Mouse (Mus musculus) hindbrain, embryonic 14.5 days (tissue): ENCODE results near the gene Plxnb1. TPM values are rescaled to one million over a fixed set of nuclear protein-coding genes. Genes with fewer than 3 reads are reported as not detected.
A peak's percentile ranks its signal among the peaks of the same experiment; 100 is the strongest.

Experiments used
- ATAC-seq: fragments of 200-750 bp; cut with Nextera tagmentation; 2 replicates; pipeline ENCODE4 v1.8.0; 2017; ENCODE audit warnings: moderate number of reproducible peaks, mild to moderate bottlenecking, moderate TSS enrichment, moderate library complexity; ENCODE audit not compliant: low FRiP score
- DNase-seq: peaks from one replicate; pipeline ENCODE4 v3.0.0-alpha.2; 2015; ENCODE audit warnings: low spot score
- H3K27ac ChIP-seq: fragments of 300-500 bp; sonication (generic); 2 replicates; pipeline ENCODE4 v1.5.1; 2014; ENCODE audit warnings: mild to moderate bottlenecking, moderate library complexity
- H3K27me3 ChIP-seq: fragments of 300-500 bp; sonication (generic); 2 replicates; pipeline ENCODE4 v1.6.1; 2014; ENCODE audit warnings: mild to moderate bottlenecking, low read length, mixed read lengths; ENCODE audit not compliant: control insufficient read depth, insufficient read depth
- H3K36me3 ChIP-seq: fragments of 300-500 bp; sonication (generic); replicated peaks from 2 replicates; pipeline ENCODE4 v1.6.1; 2014; ENCODE audit not compliant: control insufficient read depth, insufficient read depth
- H3K4me1 ChIP-seq: fragments of 300-500 bp; sonication (generic); replicated peaks from 2 replicates; pipeline ENCODE4 v1.6.1; 2014; ENCODE audit warnings: antibody characterized with exemption, low read length, mixed read lengths; ENCODE audit not compliant: control insufficient read depth, insufficient read depth
- H3K4me2 ChIP-seq: fragments of 300-500 bp; sonication (generic); replicated peaks from 2 replicates; pipeline ENCODE4 v1.6.1; 2014; ENCODE audit warnings: mild to moderate bottlenecking, moderate library complexity
- H3K4me3 ChIP-seq: fragments of 300-500 bp; sonication (generic); replicated peaks from 2 replicates; pipeline ENCODE4 v1.5.1; 2014; ENCODE audit warnings: mild to moderate bottlenecking, low read length
- H3K9ac ChIP-seq: fragments of 300-500 bp; sonication (generic); 2 replicates; pipeline ENCODE4 v1.6.1; 2014
- H3K9me3 ChIP-seq: fragments of 300-500 bp; sonication (generic); 2 replicates; pipeline ENCODE4 v1.6.1; 2016; ENCODE audit warnings: low read length; ENCODE audit not compliant: control insufficient read depth
- WGBS: fragments of 180-500 bp; shearing (Covaris S2); extraction: QIAGEN DNeasy Blood & Tissue Kit; methylation state at CpG from one replicate; pipeline ENCODE4 v1.1.7; 2014; 5-methylcytosine and 5-hydroxymethylcytosine counted together
- polyA plus RNA-seq: library from polyadenylated mRNA; unstranded; fragments of >200 nt; fragmentation: Nextera tagmentation; extraction: Ambion mirVana; gene quantifications from 2 replicates; pipeline ENCODE4 v1.2.1, GENCODE M21; 2014

The Plxnb1 gene
- polyA plus RNA-seq, 1 experiment from 2014 or later: 16.6 TPM

DNA sequence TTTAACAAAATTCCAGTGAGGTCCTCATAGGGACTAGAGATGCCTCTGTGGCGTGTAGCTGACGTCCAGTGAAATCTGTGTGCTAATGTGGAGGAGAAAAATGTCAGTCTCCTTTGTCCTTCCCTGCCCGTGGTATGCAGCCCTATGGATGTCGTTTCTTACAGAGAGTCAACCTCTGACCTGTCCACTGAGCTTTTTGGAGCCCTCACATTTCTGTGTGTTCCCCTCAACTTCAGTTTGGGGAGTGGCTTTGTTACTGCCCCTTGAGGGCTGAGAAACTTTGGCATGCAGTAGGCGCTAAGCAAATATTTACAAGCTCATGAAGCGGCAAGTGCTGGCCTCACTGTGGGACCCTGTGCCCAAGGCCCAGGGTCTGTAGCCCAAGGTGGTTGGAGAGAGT, 2.1 kb downstream of the Plxnb1 start:
- Histone ChIP-seq H3K27ac (peak overlapping the region; percentile 99), H3K4me3 (peak overlapping the region; percentile 83), H3K4me2 (peak overlapping the region; percentile 62), H3K36me3 (peaks cover 28% of the 10 kb centered on the region), H3K4me1 (peaks cover 37% of the 10 kb centered on the region), H3K9me3 (no peaks in the 10 kb centered on the region), H3K9ac (peak overlapping the region; percentile 95), H3K27me3 (no peaks in the 10 kb centered on the region)
- WGBS: 14% methylated on average over 6 of the region's 6 CpGs
- DNase-seq (no peak), ATAC-seq (no peak)

- 32% methylated on average over 5 of the region's 5 CpGs for WGBS
- no peaks in the 10 kb centered on the region for H3K27me3 ChIP-seq
- peak overlapping the region; percentile 95 for H3K9ac ChIP-seq
- H3K4me1 ChIP-seq: peaks cover 37% of the 10 kb centered on the region
- 0 out of 2 replicates have a peak, but pooled peaks have one; percentile 12 for ATAC-seq
- peak overlapping the region; percentile 62 for H3K4me2 ChIP-seq
- H3K9me3 ChIP-seq: no peaks in the 10 kb centered on the region
- H3K27ac ChIP-seq: peak overlapping the region; percentile 99
- H3K36me3 ChIP-seq: peaks cover 29% of the 10 kb centered on the region
- H3K4me3 ChIP-seq: peak overlapping the region; percentile 83
- no peak for DNase-seq
Observed at GRCm38 (mm10) chr9:109097831-109098230, 2.6 kb downstream of the Plxnb1 start.

DNA sequence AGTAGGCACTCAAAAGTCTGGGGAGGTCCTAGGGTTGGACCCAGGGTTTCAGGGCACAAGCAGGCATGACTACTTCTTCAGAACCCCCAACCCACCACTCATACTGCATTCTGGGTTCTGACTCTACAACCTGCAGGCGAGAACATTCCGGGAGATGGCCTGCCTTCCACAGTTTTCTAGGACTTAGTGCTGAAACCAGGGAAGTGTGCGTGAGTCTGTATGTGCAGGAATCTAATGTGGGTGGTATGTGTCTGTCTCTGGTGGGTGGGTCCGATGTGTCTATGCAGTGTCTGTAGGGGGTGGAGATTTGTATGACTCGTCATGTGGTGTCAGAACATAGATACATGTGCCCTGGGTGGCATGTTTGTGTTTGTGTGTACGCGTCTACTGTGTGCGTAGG, 3.2 kb downstream of the Plxnb1 start:
- Histone ChIP-seq H3K36me3 (peaks cover 33% of the 10 kb centered on the region), H3K9me3 (no peaks in the 10 kb centered on the region), H3K4me1 (peaks cover 37% of the 10 kb centered on the region), H3K4me2 (peak overlapping the region; percentile 62), H3K27me3 (no peaks in the 10 kb centered on the region), H3K27ac (peak overlapping the region; percentile 99), H3K4me3 (peak overlapping the region; percentile 83), H3K9ac (peak overlapping the region; percentile 95; the same call in 1 of the 2 replicates)
- 81% methylated on average over 8 of the region's 8 CpGs for WGBS
- ATAC-seq (no peak), DNase-seq (no peak)

GRCm38 (mm10) chr9:109098969-109099368, 3.8 kb downstream of the Plxnb1 start:
- peak overlapping the region; percentile 62 for H3K4me2 ChIP-seq
- peaks cover 34% of the 10 kb centered on the region for H3K4me1 ChIP-seq
- H3K4me3 ChIP-seq: 0 out of 2 replicates have a peak overlapping the region, but pooled peaks have one; percentile 83
- H3K27ac ChIP-seq: peak overlapping the region; percentile 99
- 52% methylated on average over 6 of the region's 6 CpGs for WGBS
- no peaks in the 10 kb centered on the region for H3K27me3 ChIP-seq
- ATAC-seq (no peak), DNase-seq (no peak)
- peaks cover 39% of the 10 kb centered on the region for H3K36me3 ChIP-seq
- no peaks in the 10 kb centered on the region for H3K9me3 ChIP-seq
- peak overlapping the region; percentile 95; the same call in 1 of the 2 replicates for H3K9ac ChIP-seq

GRCm38 (mm10) chr9:109100307-109100928, 5.2 kb downstream of the Plxnb1 start:
- WGBS: 88% methylated on average over 20 of the region's 20 CpGs
- Histone ChIP-seq H3K36me3 (peaks cover 53% of the 10 kb centered on the region), H3K27me3 (no peaks in the 10 kb centered on the region), H3K9me3 (no peaks in the 10 kb centered on the region), H3K4me3 (no peak overlapping the region), H3K27ac (no peak overlapping the region), H3K4me2 (no peak overlapping the region), H3K9ac (no peak overlapping the region), H3K4me1 (peaks cover 33% of the 10 kb centered on the region)
- ATAC-seq (no peak), DNase-seq (no peak)

- peaks cover 69% of the 10 kb centered on the region for H3K36me3 ChIP-seq
Observed at GRCm38 (mm10) chr9:109101933-109102445, 6.8 kb downstream of the Plxnb1 start.

GRCm38 (mm10) chr9:109102541-109102940, 7.4 kb downstream of the Plxnb1 start:
- Histone ChIP-seq H3K27ac (no peak overlapping the region), H3K27me3 (no peaks in the 10 kb centered on the region), H3K4me2 (no peak overlapping the region), H3K4me1 (peaks cover 22% of the 10 kb centered on the region), H3K36me3 (peaks cover 74% of the 10 kb centered on the region), H3K9me3 (no peaks in the 10 kb centered on the region), H3K4me3 (no peak overlapping the region), H3K9ac (no peak overlapping the region)
- ATAC-seq (no peak), DNase-seq (no peak)
- WGBS: 99% methylated on average over 3 of the region's 3 CpGs

More at GRCm38 (mm10) chr9:109101933-109102445, 6.8 kb downstream of the Plxnb1 start:
- WGBS: 91% methylated on average over 5 of the region's 5 CpGs
- no peaks in the 10 kb centered on the region for H3K9me3 ChIP-seq
- H3K27me3 ChIP-seq: no peaks in the 10 kb centered on the region
- H3K4me2 ChIP-seq: no peak overlapping the region
- DNase-seq (no peak), ATAC-seq (no peak)
- no peak overlapping the region for H3K4me3 ChIP-seq
- no peak overlapping the region for H3K27ac ChIP-seq
- H3K4me1 ChIP-seq: peaks cover 28% of the 10 kb centered on the region
- H3K9ac ChIP-seq: no peak overlapping the region

GRCm38 (mm10) chr9:109103250-109103649, 8.1 kb downstream of the Plxnb1 start:
- Histone ChIP-seq H3K27me3 (no peaks in the 10 kb centered on the region), H3K9ac (no peak overlapping the region), H3K4me1 (peaks cover 15% of the 10 kb centered on the region), H3K4me3 (no peak overlapping the region), H3K27ac (no peak overlapping the region), H3K36me3 (peaks cover 81% of the 10 kb centered on the region), H3K9me3 (no peaks in the 10 kb centered on the region), H3K4me2 (no peak overlapping the region)
- ATAC-seq (no peak), DNase-seq (no peak)
- WGBS: 74% methylated on average over 7 of the region's 7 CpGs

DNA sequence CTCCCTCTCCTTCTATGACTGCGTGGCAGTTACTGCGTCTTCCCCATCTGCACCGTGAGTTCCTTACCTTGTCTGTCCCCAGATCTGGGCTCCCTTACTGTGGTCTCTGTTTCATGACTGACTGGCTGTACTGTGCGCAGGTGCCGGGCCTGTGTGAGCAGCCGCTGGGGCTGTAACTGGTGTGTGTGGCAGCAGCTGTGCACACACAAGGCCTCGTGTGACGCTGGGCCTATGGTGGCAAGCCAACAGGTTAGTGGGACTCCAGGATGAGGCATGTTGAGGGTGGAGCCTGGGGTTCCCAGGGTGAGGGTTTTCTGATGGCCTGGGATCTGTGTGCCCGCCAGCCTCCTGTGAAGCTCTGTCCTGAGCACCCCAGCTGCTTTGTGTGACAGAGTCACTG, 8.9 kb downstream of the Plxnb1 start:
- Histone ChIP-seq H3K9me3 (no peaks in the 10 kb centered on the region), H3K36me3 (peaks cover 90% of the 10 kb centered on the region), H3K4me2 (no peak overlapping the region), H3K4me3 (no peak overlapping the region), H3K9ac (no peak overlapping the region), H3K4me1 (peaks cover 7% of the 10 kb centered on the region), H3K27me3 (no peaks in the 10 kb centered on the region), H3K27ac (no peak overlapping the region)
- ATAC-seq (no peak), DNase-seq (no peak)
- 87% methylated on average over 9 of the region's 9 CpGs for WGBS
